Mouse (Mus musculus): ENCODE measurements at regions not wholly inside any gene's neighbourhood (a gene's known extent, or its start where the extent isn't known, plus 50 kb on each side); places are given as distances from the start of the nearest gene placed in this dataset.

DNA sequence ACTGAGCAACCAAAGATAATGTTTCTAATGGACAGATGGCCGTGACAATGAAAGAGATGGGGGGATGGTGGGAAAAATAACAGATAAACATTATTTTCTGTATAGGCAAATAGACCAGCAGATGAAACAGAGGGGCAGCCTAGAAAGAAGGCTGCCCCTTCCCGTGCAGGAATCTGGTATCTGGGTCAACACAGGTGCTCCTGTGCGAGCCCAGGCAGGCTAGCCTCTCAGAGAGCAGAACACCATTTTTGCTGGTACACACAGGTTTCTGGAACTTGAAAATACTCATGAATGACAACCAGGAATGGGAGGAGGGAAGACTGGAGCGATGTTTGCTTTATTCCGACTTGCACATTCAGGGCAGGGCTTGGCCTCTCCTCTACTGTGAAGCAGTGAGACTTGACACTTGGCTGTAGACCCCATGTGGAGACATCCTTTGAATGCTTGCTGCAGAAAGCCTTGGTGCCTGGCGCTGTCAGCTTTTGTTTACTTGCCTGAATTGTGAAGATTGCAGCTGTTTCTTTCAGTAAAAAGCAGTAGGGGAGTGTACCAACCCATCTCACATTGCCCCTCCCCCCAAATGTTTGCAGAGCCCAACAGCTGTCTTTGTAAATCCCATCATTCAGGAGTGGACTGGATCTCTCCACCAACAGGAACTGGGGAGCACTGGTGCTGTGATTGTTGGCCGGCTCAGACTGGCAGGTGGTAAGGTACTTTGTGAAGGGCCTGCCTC, 172.5 kb downstream of the Gm5426 start:
- peak; percentile 95 for DNase-seq (ENCODE audit: low read depth, low spot score)

DNA sequence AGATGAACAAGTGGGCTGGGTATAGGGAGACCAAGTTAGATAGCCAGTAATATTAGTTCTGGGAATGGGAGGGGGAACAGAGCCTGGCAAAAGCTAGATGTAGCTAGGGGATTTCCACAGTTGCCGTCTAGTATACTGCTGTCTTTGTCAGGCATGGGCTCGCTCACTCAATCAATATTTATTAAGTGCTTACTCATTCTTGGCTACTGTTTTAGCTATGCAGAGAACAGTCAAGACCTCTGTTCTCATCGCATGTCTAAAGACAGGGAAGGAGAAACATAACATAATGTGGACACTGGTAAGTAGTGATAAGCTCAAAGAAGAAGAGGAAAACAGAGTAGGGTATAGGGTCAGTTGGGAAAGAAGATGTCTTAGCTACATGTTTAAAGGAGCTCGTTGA, 173.4 kb downstream of the Gm5426 start:
- no peak for DNase-seq (ENCODE audit: low read depth, low spot score)

DNA sequence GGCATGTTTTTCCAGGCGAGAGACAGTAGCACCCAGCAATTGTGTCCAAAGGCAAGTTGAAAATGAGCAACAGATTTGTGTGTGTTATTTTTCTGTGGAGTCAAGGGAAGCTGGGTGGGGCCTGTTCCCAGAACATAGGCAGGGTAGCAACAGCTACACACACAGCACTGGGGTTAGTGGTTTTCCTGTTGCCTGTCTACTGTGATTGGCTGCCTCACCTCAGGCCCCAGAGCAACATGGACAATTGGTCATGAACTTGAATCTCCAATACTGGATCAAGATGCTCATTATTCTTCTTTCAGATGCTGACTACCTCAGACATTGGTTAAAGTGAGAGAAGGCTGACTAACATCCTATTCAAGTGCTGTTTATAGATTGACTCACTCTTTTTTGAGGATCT, 188.9 kb downstream of the Gm5426 start:
- DNase-seq (ENCODE audit: low read depth, low spot score): no peak

DNA sequence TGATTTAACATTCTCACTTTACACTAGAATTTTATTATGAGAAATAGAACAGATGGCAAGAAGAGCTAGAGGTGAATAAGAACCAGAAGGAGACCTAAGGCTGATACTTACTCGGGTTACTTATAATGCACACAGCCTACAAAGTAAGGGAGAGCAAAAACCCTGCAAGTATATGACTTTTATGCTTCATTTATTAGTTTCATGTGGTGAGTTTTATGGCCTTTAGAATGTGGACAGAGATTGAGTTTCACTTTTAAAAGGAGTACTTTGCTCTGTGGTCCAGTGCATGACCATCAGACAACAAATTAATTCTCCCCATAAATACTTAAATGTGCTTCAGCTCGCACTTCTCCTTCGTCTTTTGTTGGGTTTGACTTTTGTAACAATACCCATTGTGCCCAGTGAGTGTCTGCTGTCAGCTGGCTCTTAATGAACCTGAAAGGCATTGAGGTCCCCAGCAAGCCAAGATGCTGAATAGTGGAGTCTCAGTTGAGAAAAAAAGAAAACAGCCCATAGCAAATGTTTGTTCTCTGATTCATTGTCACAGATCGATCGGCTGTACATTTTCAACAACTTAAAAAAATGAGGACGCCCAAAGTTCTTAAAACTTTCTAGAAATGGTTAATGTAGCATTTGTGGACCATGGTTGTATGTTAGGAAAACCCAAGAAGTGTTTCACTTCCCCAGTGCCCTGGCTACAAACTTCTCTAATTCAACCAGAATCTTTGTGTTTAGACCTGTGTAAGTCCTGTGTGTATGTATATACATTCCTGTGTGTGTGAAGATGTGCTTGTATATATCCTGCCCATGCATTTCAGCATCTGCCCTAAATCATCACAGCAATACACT, 194.5 kb downstream of the Gm5426 start:
- no peak for DNase-seq (ENCODE audit: low read depth, low spot score)

DNA sequence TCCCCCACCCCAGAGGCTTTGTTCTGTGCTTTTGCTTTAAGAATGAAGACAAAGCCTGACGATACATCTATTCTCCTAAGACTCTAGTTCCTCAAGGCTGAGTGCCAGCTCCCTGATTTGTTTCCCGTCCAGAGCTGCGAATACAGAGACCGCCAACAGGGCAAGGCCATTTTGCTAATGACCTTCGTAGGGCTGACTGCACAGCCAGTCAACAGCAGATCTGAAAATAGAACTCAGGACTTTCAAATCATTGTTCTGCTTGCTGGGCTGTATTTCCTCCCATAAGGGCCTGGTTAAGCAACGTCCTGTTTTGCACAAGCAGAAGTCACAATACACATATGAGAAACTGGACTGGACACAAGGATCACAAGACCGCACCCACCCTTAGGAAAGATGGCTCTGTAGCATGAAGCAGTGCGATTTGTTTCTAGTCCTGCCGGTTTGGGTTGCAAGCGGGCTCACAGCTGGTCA, 196.4 kb downstream of the Gm5426 start:
- DNase-seq (ENCODE audit: low read depth, low spot score): peak; percentile 20

DNA sequence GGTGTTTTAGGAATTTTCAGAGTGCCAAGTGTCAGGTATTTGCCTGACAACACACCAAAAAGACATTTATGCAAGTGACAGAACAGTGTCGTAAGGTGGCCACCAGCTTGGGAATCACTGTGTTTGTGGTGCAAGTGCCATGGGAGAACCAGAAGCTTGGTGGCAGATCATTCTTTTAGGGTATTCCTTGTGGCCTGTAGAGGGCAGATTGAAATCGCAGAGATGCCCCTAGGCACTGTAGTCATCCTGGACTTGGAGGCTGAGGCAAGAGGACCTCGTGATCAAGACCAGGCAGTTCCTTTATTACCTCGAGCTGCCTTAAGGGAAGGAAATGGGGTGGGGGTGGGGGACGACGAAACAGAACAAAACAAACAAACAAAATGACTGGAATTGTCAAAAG, 196.8 kb downstream of the Gm5426 start:
- DNase-seq (ENCODE audit: low read depth, low spot score): peak; percentile 18

DNA sequence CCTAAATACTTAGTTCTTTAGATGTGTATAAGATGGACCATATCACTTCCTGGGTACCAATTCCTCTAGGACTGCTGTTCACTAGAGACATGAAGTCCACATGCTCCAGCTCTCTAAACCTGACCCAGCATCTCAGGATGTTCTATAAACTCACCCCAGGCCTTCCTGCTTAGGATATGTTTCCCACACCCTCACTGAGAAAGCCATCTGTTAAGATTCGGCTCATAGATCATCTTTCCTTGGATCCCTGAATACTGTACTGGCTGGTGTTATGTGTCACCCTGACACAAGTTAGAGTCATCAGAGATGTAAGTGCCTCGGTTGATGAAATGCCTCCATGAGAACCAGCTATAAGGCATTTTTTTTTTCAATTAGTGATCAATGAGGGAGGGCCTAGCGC, 199.9 kb downstream of the Gm5426 start:
- DNase-seq (ENCODE audit: low read depth, low spot score): no peak

DNA sequence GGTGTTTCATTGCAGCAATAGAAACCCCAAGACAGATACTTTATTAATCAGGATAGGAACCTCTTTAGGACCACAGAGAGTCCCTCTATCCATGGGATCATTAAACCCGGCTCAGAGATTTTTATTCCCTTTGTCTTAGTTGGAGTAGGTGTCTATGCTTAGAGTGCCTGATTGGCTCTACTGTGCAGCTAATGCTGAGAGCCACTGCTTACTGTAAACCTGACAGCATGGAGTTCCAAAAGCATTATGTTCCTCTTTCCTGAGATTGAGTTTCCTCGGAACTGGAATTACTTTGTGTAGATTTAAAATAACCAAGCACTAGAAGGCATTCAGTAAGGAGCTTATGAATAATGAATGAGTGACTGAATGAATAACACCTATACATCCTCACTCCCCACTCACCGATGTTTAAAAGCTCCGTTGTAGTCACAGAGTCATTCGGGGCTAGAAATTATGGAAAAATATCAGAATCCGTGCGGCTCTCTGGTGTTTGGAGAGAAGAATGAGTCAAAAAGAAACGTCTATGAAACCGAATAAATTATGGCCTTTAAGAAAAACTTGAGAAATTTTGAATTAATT, 200.8 kb downstream of the Gm5426 start:
- DNase-seq (ENCODE audit: low read depth, low spot score): no peak

DNA sequence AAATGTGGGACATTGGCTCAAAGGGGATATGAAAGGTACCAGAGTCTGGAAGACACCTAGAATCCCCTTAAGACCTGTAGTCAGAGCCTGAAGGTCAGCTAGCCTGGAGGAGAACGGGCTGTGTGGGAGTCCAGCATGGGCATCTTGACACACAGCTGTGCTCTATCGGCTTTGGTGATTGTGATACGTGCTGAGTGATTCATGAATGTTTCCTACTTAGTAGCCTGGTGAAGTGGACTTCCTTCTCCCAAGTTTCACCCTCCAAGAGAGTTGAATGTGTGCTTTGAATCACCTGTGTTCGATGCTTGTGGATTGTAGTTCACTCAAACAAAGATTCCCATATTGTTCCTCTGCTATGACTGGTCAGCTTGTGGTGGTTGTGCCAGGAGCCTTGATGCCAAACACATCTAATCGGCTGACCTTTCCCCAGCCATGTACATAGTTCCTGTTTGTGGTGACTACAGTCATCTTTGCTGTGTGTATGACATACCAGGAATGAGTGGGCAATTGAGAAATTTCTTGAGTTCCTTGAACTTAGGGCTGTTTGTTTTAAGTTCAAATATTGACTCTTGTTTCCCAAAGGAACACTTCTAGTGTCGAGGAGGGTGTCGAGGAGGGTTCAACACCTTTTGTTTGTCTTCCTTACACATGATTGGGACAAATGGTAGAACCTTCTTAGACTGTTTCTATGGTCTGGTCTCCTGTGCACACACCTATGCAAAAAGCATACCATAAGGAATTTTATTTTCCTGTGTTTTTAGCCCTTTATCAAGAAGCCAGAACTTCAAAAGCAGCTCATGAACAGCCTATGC, 201.6 kb downstream of the Gm5426 start:
- DNase-seq (ENCODE audit: low read depth, low spot score): no peak

DNA sequence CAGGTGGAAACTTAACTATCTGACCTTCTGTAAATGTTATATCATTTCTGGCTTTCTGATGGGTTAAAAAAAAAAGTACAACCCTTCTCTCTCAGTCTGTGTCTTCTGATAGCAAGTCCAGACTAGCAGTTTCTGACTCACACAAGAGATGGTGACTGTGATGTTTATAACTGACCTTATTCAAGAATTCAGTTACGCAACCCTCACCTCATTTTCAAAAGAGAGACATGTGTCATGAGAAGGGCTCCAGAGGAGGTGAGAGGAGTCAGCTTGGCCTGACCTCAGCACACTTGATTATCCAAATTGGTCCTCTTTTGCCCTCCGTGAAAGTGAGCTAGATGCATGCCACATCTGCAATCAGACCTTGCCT, 202.2 kb downstream of the Gm5426 start:
- no peak for DNase-seq (ENCODE audit: low read depth, low spot score)

DNA sequence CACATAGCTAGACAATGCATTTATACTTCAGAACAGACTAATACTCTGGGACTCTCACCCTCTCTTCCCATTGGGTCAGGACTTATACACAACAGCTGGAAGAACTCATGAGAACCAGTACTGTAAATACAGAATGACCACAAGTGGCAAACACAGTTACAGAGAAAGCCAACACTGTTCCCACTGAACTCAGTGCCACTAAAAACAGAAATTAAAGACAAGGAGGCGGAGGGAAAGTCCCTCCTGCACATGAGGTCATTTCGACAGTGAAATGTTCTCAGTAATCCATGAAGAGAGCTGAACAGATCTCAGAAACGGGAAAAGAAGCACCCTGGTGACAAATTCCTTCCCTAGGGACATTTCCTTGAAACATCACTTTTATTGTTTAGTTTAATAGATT, 206.1 kb downstream of the Gm5426 start:
- DNase-seq (ENCODE audit: low read depth, low spot score): no peak

DNA sequence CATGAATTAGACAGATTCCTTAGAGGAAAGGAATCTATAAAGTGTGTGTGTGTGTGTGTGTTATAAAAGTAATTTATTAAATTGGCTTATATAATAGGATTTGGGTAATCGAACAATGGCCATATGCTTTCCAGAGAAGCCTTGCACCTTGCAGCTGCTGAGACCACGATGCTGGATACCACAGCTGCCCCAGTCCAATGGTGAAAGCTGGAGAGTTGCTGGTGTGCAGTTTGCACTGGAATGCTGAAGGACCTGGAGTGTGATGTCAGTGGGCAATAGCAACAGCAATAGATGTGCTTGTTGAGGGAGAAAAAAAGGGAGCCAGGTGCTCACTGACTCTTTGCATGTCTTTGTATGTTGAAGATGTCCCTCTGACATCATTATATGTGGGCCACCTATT, 207.3 kb downstream of the Gm5426 start:
- no peak for DNase-seq (ENCODE audit: low read depth, low spot score)

DNA sequence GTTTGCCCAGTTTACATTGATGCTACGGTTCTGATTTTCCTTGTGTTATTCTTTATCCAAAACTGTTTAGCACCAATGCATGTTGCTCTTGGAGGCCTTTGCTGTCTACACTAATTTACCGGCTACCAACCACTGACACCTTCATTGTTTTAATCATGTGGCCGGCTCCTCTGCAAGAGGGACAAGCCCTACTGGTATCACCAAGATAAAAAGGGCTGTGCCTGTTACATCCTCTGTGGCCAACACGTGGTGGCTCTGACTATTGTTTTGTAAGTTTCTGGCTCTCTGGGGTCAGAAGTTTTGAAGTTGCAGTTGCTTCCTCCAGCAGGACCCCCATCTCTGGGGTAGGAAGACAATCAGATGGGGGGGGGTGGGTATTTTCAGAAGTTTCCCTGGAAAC, 214.3 kb downstream of the Gm5426 start:
- DNase-seq (ENCODE audit: low read depth, low spot score): no peak

DNA sequence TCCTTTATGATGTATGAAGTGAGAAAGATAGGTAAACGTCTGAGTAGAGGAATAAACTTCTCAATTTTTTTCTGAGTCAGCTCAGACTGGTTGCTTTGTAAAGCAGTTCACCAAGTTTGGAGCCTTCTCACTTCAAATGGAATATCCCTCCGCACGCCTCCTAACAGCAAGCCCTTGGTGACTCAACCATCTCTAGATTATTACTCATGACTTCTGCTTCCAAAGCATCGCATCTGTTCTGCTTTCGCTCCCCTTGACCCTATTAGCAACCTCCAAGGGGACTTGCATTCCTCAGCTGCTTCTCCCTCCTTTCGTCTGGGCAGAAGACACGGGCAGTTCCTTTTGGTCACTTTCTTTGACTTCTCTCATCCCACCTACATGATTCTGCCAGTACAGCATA, 214.9 kb downstream of the Gm5426 start:
- DNase-seq (ENCODE audit: low read depth, low spot score): no peak

DNA sequence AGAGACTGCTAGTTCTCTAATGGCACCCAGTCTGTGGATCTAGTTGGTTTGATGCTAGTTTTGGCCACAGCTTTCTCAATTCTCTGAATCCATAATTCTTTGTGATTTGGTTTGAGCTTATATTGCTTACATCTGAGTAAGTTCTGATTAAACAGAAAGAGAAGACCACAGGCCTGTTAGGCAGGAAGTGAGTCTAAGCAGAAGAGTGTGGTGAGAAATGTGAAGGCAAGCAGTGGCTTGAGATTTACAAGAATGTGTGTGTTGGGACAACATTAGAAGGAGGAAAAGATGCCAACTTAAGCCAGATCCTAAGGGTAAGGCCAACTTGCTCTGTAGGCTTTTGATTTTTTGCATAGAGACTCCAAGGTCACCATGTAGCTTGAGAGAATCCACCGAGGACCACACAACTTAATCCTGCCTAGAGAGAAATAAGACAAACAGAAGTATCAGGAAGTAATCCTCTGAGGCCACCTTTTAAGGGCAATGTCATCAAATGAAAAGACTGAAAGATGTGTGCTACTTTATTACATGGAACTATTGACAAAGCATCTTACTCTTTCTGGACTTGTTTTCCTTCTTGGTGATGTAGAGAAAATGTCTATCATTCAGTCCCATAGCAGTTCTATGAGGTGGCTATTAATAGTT, 220.7 kb downstream of the Gm5426 start:
- DNase-seq (ENCODE audit: low read depth, low spot score): no peak

DNA sequence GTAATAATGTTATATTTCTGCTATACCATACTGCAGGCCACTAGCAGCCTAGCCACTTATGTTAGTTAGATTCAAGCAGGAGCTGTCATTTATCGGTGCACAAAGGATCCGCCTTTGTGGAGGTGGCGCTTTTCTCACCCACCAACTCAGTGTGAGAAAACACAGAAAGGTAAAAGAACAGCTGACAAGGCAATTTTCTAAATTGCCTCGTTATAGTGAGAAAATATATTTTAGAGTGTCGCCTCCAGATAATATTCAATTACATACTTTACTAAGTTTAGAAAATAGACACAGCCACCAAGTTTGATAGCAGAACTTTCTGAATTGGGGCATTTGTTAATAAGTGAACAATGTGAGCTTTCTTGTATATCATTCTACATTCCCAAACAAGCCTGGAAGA, 221.2 kb downstream of the Gm5426 start:
- DNase-seq (ENCODE audit: low read depth, low spot score): no peak

DNA sequence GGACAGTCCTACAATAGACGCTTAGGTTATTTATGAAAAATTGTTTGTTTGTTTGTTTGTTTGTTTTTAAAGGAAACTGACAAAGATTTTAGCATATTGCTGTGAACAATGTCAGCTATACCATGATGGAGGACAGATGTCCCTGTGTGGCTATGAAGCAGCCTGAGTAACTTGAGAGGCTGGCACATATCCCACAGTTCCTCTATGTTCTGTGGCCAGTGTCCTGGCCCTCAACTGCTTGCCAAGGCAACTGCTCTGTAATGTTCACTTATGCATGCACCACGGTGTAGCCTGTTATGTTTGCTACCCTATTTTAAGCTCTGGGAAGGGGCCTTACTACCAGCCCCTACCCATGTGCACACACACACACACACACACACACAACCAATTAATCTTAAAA, 222.6 kb downstream of the Gm5426 start:
- DNase-seq (ENCODE audit: low read depth, low spot score): no peak

DNA sequence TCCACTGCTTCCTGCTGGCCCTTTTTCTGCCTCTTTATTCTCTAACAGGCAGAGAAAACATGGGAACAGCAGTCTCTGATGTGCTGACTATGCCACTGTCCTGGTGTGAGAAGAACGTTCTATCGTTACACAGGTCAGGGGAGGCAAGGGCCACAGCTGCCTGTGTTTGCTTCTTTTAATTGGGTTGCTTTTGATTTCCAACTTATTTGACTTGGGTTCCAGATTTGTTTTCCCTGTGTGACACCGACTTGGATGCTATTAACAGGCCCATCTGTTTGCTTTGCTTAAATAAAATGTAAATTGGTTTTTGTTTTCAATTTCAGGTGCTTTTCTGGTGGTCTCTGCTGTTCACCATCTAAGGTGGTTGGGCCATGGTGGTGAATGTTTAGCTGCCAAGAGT, 225.8 kb downstream of the Gm5426 start:
- DNase-seq (ENCODE audit: low read depth, low spot score): no peak

DNA sequence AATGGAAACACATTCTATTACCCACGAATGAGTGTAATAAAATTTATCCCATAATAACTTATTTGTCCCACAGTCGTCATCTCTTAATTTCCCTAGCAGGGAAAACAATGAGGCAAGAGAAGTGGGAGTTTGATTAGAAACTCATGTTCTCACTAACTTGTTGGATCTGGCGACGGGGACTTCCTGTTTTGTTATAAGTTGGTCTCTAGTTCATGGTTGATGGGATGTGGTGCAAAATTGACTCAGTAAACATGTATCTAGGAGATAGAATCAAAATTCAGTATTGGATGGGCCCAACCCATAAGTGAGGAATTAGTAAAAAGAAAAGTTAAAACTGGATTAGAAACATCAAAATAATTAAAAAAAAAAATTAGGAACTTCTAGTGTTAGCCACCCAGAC, 227.5 kb downstream of the Gm5426 start:
- no peak for DNase-seq (ENCODE audit: low read depth, low spot score)

DNA sequence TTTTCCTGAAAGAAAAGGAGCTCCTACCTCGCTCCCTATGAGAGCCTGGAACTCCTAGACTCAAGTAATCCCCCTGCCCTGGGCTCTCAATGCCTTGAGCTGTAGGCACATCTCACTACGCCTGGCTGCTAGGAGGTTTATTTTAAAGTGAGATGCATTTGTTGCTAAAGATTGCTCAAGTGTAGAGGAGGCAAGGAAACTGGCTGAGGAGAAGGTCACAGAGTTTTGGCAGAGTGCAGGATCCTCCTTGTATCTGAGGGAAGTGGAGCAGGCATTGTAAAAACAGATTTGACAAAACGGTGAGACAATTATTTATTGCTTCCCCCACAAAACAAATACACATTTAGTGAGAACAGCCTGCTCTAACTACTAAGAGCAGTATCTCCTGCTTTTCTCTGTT, 228.7 kb downstream of the Gm5426 start:
- no peak for DNase-seq (ENCODE audit: low read depth, low spot score)

DNA sequence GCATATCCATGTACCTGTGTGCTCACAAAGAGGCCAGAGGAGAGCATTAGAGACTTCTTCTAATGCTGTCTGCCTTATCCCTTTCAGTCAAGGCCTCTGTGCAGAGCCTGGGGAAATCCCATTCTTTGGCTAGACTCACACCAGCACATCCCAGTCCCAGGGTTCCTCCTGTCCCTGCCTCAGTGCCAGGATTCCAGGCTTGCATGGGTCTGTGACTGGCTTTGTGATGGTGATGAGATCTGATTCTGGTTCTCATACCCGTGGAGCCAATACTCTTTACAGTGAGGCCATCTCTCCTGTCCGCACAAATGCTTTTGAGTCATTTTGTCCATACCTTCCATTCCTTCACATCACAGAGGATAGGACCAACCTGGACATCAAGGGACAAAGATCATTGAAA, 230.5 kb downstream of the Gm5426 start:
- no peak for DNase-seq (ENCODE audit: low read depth, low spot score)

All from ZHBTc4 (cell line).